ENCODE assay signal across 8 mouse cellular contexts in the genomic region with DNA sequence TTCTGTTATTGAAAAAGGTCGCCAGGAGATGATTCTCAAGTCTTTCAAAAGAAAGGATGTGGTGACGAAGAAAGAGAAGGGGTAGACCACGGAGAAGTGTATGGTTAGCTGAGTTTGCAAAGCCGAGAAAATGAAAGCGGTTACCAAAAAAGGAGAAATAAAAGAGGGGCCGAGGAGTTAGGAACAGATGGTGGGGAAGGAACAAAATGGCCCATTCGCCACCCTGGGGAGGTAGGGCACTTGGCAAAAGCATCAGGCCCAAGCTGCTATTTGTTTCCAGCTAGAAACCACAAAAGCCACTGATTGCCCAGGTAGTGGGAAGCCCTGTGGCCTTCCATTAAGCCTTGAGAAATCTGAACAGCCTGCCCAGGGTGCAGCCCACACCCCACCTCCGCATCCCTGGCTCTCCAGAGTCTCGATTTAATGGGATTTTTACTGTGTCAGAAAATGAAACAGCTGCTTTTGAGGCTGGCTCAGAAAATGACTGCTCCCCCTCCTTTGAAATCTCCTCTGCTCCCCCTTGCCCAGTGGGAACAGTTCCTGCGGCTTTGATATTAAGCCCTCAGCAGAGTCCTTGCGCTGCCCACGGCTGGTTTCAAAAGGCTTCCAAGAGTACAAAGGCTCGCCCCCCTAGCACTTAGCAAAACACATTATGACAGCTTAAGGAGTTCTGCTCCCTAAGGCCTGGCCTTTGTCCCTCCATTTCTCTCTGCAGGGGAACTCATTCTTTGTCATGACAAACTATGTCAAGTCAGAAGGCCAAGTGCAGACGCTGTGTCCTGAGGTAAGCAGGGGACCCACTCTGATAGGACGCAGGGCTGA. TPM values are rescaled to one million over a fixed set of nuclear protein-coding genes. Genes with fewer than 3 reads are reported as not detected.
DNase-seq lines count a peak whose midpoint lies in the region; ATAC-seq and TF ChIP-seq lines count a peak whose summit lies in the region.

No protein-coding gene starts in this region.

- TF ChIP-seq CTCF in left cerebral cortex, adult 2 months (IDR thresholded peaks at IDR 0.05): no peak

- no peaks in the 10 kb centered on the region for H3K36me3 ChIP-seq in embryonic facial prominence, embryonic 12.5 days
- H3K36me3 ChIP-seq in neural tube, embryonic 11.5 days (ENCODE audit: control insufficient read depth, insufficient read depth, low read length): no peaks in the 10 kb centered on the region

- no peaks in the 10 kb centered on the region for H3K27me3 ChIP-seq in embryonic facial prominence, embryonic 12.5 days
- no peaks in the 10 kb centered on the region for H3K27me3 ChIP-seq in neural tube, embryonic 11.5 days (ENCODE audit: control insufficient read depth, insufficient read depth, low read length)

- peak; percentile 68 to 69 for DNase-seq in frontal cortex, postnatal 36 days (ENCODE audit: low spot score in 2 of 2)
- DNase-seq in frontal cortex, postnatal 14 days (ENCODE audit: low spot score in 2 of 2): no peak
- DNase-seq in ovary, adult 18-20 months (ENCODE audit: low spot score): peak; percentile 30
- DNase-seq in ovary, postnatal 36 days (ENCODE audit: low spot score): no peak
- peak; percentile 37 to 48 for DNase-seq in left cerebral cortex, adult 2 months (ENCODE audit: extremely low spot score in 1 of 2, low spot score in 2 of 2)
- peak; percentile 55 for DNase-seq in neural tube, embryonic 11.5 days (ENCODE audit: low spot score)

- peaks cover 15% of the 10 kb centered on the region for H3K4me1 ChIP-seq in embryonic facial prominence, embryonic 12.5 days
- H3K4me1 ChIP-seq in neural tube, embryonic 11.5 days (ENCODE audit: control insufficient read depth, insufficient read depth, low read length): peaks cover 14% of the 10 kb centered on the region; the same call in 1 of the 2 replicates

- 0 out of 2 replicates have a peak, but pooled peaks have one; percentile 67 for ATAC-seq in embryonic facial prominence, embryonic 12.5 days (ENCODE audit: insufficient number of reproducible peaks, insufficient read depth, low FRiP score, low TSS enrichment)
- peak; percentile 27; the same call in 1 of the 2 replicates for ATAC-seq in neural tube, embryonic 11.5 days (ENCODE audit: insufficient read depth, low FRiP score, low TSS enrichment)
- ATAC-seq in monocyte, adult 5-6 weeks (replicated peaks; ENCODE audit: insufficient number of reproducible peaks, low FRiP score, low TSS enrichment, poor library complexity, severe bottlenecking): no peak

- H3K27ac ChIP-seq in embryonic facial prominence, embryonic 12.5 days: peak overlapping the region; percentile 68
- peak overlapping the region; percentile 90 for H3K27ac ChIP-seq in left cerebral cortex, adult 2 months
- H3K27ac ChIP-seq in neural tube, embryonic 11.5 days (ENCODE audit: low read depth, low read length): peak overlapping the region; percentile 75

- peak overlapping the region; percentile 1; the same call in 1 of the 2 replicates for H3K9ac ChIP-seq in embryonic facial prominence, embryonic 12.5 days
- peak overlapping the region; percentile 42; the same call in 1 of the 2 replicates for H3K9ac ChIP-seq in neural tube, embryonic 11.5 days (ENCODE audit: low read length)

- intact Hi-C loops in left cerebral cortex, adult 2 months (cut with DNase I): loop anchor here (1.0 to 5.0 kb wide), 3 partner anchors 53 to 151 kb away; a partner anchor contains a TSS

- WGBS in embryonic facial prominence, embryonic 12.5 days: 41% methylated on average over 15 of the region's 15 CpGs
- 30% methylated on average over 15 of the region's 15 CpGs for WGBS in neural tube, embryonic 11.5 days

- no peaks in the 10 kb centered on the region for H3K9me3 ChIP-seq in embryonic facial prominence, embryonic 12.5 days
- no peaks in the 10 kb centered on the region for H3K9me3 ChIP-seq in neural tube, embryonic 11.5 days (ENCODE audit: control insufficient read depth, low read length)

- H3K4me2 ChIP-seq in embryonic facial prominence, embryonic 12.5 days (replicated peaks): no peak overlapping the region
- H3K4me2 ChIP-seq in neural tube, embryonic 11.5 days (ENCODE audit: low read depth): no peak overlapping the region

- H3K4me3 ChIP-seq in embryonic facial prominence, embryonic 12.5 days: no peak overlapping the region
- no peak overlapping the region for H3K4me3 ChIP-seq in left cerebral cortex, adult 2 months
- H3K4me3 ChIP-seq in neural tube, embryonic 11.5 days (ENCODE audit: low read depth, low read length): no peak overlapping the region

RNA-seq across cellular contexts. Expression of a gene that starts 9.9 kb away (rescaled TPM):
- polyA plus RNA-seq in embryonic facial prominence, embryonic 12.5 days (2016; fragmentation: Nextera tagmentation; extraction: Ambion mirVana): 0.74 and 0.96 TPM in 2 replicates
- 1 to 10 TPM; 6.2 to 7.7 TPM for total RNA-seq in left cerebral cortex, adult 2 months (2021)
- 1.6 and 2.4 TPM in 2 replicates for polyA plus RNA-seq in neural tube, embryonic 11.5 days (2014; fragmentation: Nextera tagmentation; extraction: Ambion mirVana)
- total RNA-seq in monocyte, adult 5-6 weeks (2017): 23.3 to 42.5 TPM (median 24.3 TPM) in 3 replicates

RNA-seq across cellular contexts. Expression of a gene that starts 39.3 kb away (rescaled TPM):
- polyA plus RNA-seq in embryonic facial prominence, embryonic 12.5 days (2016; fragmentation: Nextera tagmentation; extraction: Ambion mirVana): 43.5 and 44.9 TPM in 2 replicates
- total RNA-seq in left cerebral cortex, adult 2 months (2021): 10 to 100 TPM; 46.4 to 49.2 TPM
- polyA plus RNA-seq in neural tube, embryonic 11.5 days (2014; fragmentation: Nextera tagmentation; extraction: Ambion mirVana): 41.2 and 44.7 TPM in 2 replicates
- total RNA-seq in monocyte, adult 5-6 weeks (2017): 0.32 to 3.9 TPM (median 2.5 TPM) in 3 replicates

RNA-seq across cellular contexts. Expression of a gene that starts 53.7 kb away (rescaled TPM):
- polyA plus RNA-seq in embryonic facial prominence, embryonic 12.5 days (2016; fragmentation: Nextera tagmentation; extraction: Ambion mirVana): 8.1 and 8.6 TPM in 2 replicates
- 10 to 100 TPM; 19.3 to 20.1 TPM for total RNA-seq in left cerebral cortex, adult 2 months (2021)
- polyA plus RNA-seq in neural tube, embryonic 11.5 days (2014; fragmentation: Nextera tagmentation; extraction: Ambion mirVana): 8.1 and 8.7 TPM in 2 replicates
- total RNA-seq in monocyte, adult 5-6 weeks (2017): 16.5 to 37.1 TPM (median 26.3 TPM) in 3 replicates

Comparison
In these comparisons a context has a peak if more than half of its experiments do, and no peak if none do; other contexts are left out.
1. DNase-seq: peak in frontal cortex, postnatal 36 days (2 of 2), ovary, adult 18-20 months (single experiment), left cerebral cortex, adult 2 months (2 of 2) and neural tube, embryonic 11.5 days (single experiment); none in frontal cortex, postnatal 14 days (0 of 2) and ovary, postnatal 36 days (single experiment).
2. Peak in every context shown above with its lines, with median percentiles within 50 percentile points of each other: H3K27ac ChIP-seq.